In the genomic region with DNA sequence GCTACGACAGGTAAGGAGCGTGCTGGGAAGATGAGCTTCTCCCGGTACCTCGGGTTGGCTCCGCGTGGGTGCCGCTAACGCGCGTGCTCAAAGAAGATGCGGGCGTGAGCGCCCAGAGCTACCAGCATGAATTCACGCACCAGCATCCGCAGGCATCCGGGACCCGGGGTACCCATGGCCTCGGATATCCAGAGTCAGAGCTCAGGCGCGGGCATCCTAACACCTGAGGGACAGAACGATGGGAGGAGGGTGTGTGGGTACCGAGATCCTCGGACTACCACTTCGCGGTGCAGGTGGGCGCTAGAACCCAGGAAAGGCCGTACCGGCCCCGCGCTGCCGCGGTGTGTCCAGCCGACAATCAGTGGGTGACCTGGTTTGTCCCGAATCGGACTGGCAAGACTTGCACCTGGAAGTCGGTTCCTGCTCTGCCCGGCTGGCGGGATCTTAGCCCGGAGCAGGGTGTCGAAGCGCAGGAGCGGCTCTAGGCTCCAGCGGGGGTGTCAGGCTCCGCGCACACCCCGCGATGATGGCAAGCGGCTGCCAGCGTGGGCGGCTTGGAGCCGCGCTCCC, we compare ENCODE assay signal across 9 mouse cellular contexts. TPM values are rescaled to one million over a fixed set of nuclear protein-coding genes. Genes with fewer than 3 reads are reported as not detected.
DNase-seq lines count a peak whose midpoint lies in the region; ATAC-seq and TF ChIP-seq lines count a peak whose summit lies in the region.
"Had no signal": no experiment of that assay in that cellular context is flagged by ENCODE, and none has a peak within 500 bp of the region (broad histone marks: within the 10 kb centered on the region; RNA-seq: fewer than 3 reads in every experiment).

No protein-coding gene starts in this region.

- H3K9me3 ChIP-seq in heart, postnatal 0 days (replicated peaks; ENCODE audit: control insufficient read depth, low read length), result no peaks in the 10 kb centered on the region
- no peaks in the 10 kb centered on the region for H3K9me3 ChIP-seq in neural tube, embryonic 12.5 days

- H3K27me3 ChIP-seq in heart, postnatal 0 days (ENCODE audit: control insufficient read depth, insufficient read depth, low read length), result peaks cover 38% of the 10 kb centered on the region
- peaks cover 38% of the 10 kb centered on the region for H3K27me3 ChIP-seq in neural tube, embryonic 12.5 days (replicated peaks)

- TF ChIP-seq EP300 in heart, postnatal 0 days (IDR thresholded peaks at IDR 0.05; ENCODE audit: low read depth), result no peak

- peak overlapping the region; percentile 59 for H3K4me2 ChIP-seq in heart, postnatal 0 days (ENCODE audit: low read depth, low read length)
- peak overlapping the region; percentile 98 for H3K4me2 ChIP-seq in neural tube, embryonic 12.5 days (replicated peaks)

- H3K9ac ChIP-seq in heart, postnatal 0 days (replicated peaks; ENCODE audit: low read depth, low read length), result no peak overlapping the region
- peak overlapping the region; percentile 58 for H3K9ac ChIP-seq in neural tube, embryonic 12.5 days

- no peak overlapping the region for H3K27ac ChIP-seq in heart, postnatal 0 days (ENCODE audit: low read depth)
- no peak overlapping the region for H3K27ac ChIP-seq in neural tube, embryonic 12.5 days

- WGBS in heart, postnatal 0 days, result 2% methylated on average over 52 of the region's 52 CpGs
- under 1% methylated on average over 52 of the region's 52 CpGs for WGBS in neural tube, embryonic 12.5 days

- no peaks in the 10 kb centered on the region for H3K4me1 ChIP-seq in heart, postnatal 0 days (ENCODE audit: control insufficient read depth, insufficient read depth)
- peaks cover 13% of the 10 kb centered on the region for H3K4me1 ChIP-seq in neural tube, embryonic 12.5 days

- peak; percentile 47 for ATAC-seq in CD4-positive, CD25-positive, alpha-beta regulatory T cell, adult 4 months
- no peak for ATAC-seq in heart, postnatal 0 days (ENCODE audit: insufficient read depth, low read depth)
- peak; percentile 67 for ATAC-seq in neural tube, embryonic 12.5 days (ENCODE audit: low FRiP score, low read depth)

- no peak for TF ChIP-seq CTCF in heart, postnatal 0 days (IDR thresholded peaks at IDR 0.05; ENCODE audit: low read depth)

- no peaks in the 10 kb centered on the region for H3K36me3 ChIP-seq in heart, postnatal 0 days (replicated peaks; ENCODE audit: control insufficient read depth, insufficient read depth, low read length)
- no peaks in the 10 kb centered on the region for H3K36me3 ChIP-seq in neural tube, embryonic 12.5 days

- peak; percentile 14 for DNase-seq in adrenal gland, postnatal 14 days
- DNase-seq in adrenal gland, adult 8-10 months, result no peak
- peak; percentile 39 for DNase-seq in embryo, embryonic 11 days
- DNase-seq in heart, postnatal 0 days (ENCODE audit: low spot score), result no peak
- peak; percentile 74 to 75 for DNase-seq in left cerebral cortex, adult 8-10 months (ENCODE audit: low spot score in 2 of 2)
- DNase-seq in spleen, postnatal 14 days (ENCODE audit: low spot score in 2 of 2), result no peak

- H3K4me3 ChIP-seq in heart, postnatal 0 days (ENCODE audit: low read depth, low read length), result peak overlapping the region; percentile 39
- H3K4me3 ChIP-seq in neural tube, embryonic 12.5 days, result peak overlapping the region; percentile 56

RNA-seq across cellular contexts. Expression of gene Tub, which starts 0.7 kb away (rescaled TPM):
- total RNA-seq in adrenal gland, postnatal 14 days (2021), result 26.7 and 33.3 TPM in 2 replicates
- 10 to 100 TPM; 36.0 to 70.2 (median 52.9) TPM for total RNA-seq in adrenal gland, adult 8-10 months (2022)
- under 1 TPM; 0.34 to 0.37 TPM for polyA plus RNA-seq in CD4-positive, CD25-positive, alpha-beta regulatory T cell, adult 4 months (2017; shearing (Covaris generic))
- total RNA-seq in heart, postnatal 0 days (2014; rRNA removed; ENCODE audit: low replicate concordance), result 0.88 and 3.9 TPM in 2 replicates
- 0.30 and 0.33 TPM in 2 replicates for polyA plus RNA-seq in heart, postnatal 0 days (2015; fragmentation: Nextera tagmentation; extraction: Ambion mirVana)
- 100 to 1,000 TPM; 107 to 129 (median 115) TPM for total RNA-seq in left cerebral cortex, adult 8-10 months (2022)
- 32.8 and 36.0 TPM in 2 replicates for polyA plus RNA-seq in neural tube, embryonic 12.5 days (2016; fragmentation: Nextera tagmentation; extraction: Ambion mirVana)
- total RNA-seq: common myeloid progenitor, adult 5-6 weeks had no signal

RNA-seq across cellular contexts. Expression of gene Eif3f, which starts 16.6 kb away (rescaled TPM):
- total RNA-seq in adrenal gland, postnatal 14 days (2021), result 138 and 156 TPM in 2 replicates
- total RNA-seq in adrenal gland, adult 8-10 months (2022), result 100 to 1,000 TPM; 133 to 158 (median 151) TPM
- polyA plus RNA-seq in CD4-positive, CD25-positive, alpha-beta regulatory T cell, adult 4 months (2017; shearing (Covaris generic)), result 10 to 100 TPM; 15.8 to 47.3 TPM
- total RNA-seq in heart, postnatal 0 days (2014; rRNA removed; ENCODE audit: low replicate concordance), result 75.7 and 107 TPM in 2 replicates
- 42.9 and 47.1 TPM in 2 replicates for polyA plus RNA-seq in heart, postnatal 0 days (2015; fragmentation: Nextera tagmentation; extraction: Ambion mirVana)
- 100 to 1,000 TPM; 101 to 102 (median 101) TPM for total RNA-seq in left cerebral cortex, adult 8-10 months (2022)
- 85.9 and 87.7 TPM in 2 replicates for polyA plus RNA-seq in neural tube, embryonic 12.5 days (2016; fragmentation: Nextera tagmentation; extraction: Ambion mirVana)

RNA-seq across cellular contexts. Expression of gene Nlrp10, which starts 20.9 kb away (rescaled TPM):
- total RNA-seq in adrenal gland, postnatal 14 days (2021), result 0.41 TPM in 2 replicates
- total RNA-seq in adrenal gland, adult 8-10 months (2022), result under 1 TPM; 0.09 to 0.38 (median 0.24) TPM
- under 1 TPM in 1 of 2 experiments, not detected in 1; 0.22 TPM for polyA plus RNA-seq in CD4-positive, CD25-positive, alpha-beta regulatory T cell, adult 4 months (2017; shearing (Covaris generic))
- total RNA-seq in heart, postnatal 0 days (2014; rRNA removed; ENCODE audit: low replicate concordance), result 9.8 and 16.4 TPM in 2 replicates
- polyA plus RNA-seq in heart, postnatal 0 days (2015; fragmentation: Nextera tagmentation; extraction: Ambion mirVana), result 15.6 and 15.7 TPM in 2 replicates
- total RNA-seq in left cerebral cortex, adult 8-10 months (2022), result under 1 TPM; 0.33 to 0.57 (median 0.45) TPM
- not detected in 2 replicates for polyA plus RNA-seq in neural tube, embryonic 12.5 days (2016; fragmentation: Nextera tagmentation; extraction: Ambion mirVana)

RNA-seq across cellular contexts. Expression of gene Olfr519, which starts 56.6 kb away (rescaled TPM):
- not detected in 2 replicates for total RNA-seq in adrenal gland, postnatal 14 days (2021)
- total RNA-seq in adrenal gland, adult 8-10 months (2022), result not detected
- not detected for polyA plus RNA-seq in CD4-positive, CD25-positive, alpha-beta regulatory T cell, adult 4 months (2017; shearing (Covaris generic))
- total RNA-seq in heart, postnatal 0 days (2014; rRNA removed; ENCODE audit: low replicate concordance), result not detected in 2 replicates
- not detected in 2 replicates for polyA plus RNA-seq in heart, postnatal 0 days (2015; fragmentation: Nextera tagmentation; extraction: Ambion mirVana)
- not detected for total RNA-seq in left cerebral cortex, adult 8-10 months (2022)
- polyA plus RNA-seq in neural tube, embryonic 12.5 days (2016; fragmentation: Nextera tagmentation; extraction: Ambion mirVana), result not detected in 2 replicates
- total RNA-seq: common myeloid progenitor, adult 5-6 weeks had no signal

Comparison
In these comparisons a context has a peak if more than half of its experiments do, and no peak if none do; other contexts are left out.
1. DNase-seq: peak in adrenal gland, postnatal 14 days (single experiment), embryo, embryonic 11 days (single experiment) and left cerebral cortex, adult 8-10 months (2 of 2); none in adrenal gland, adult 8-10 months (single experiment), heart, postnatal 0 days (single experiment) and spleen, postnatal 14 days (0 of 2).